Mouse (Mus musculus) liver, embryonic 14.5 days (tissue): ENCODE results near the gene Trmt1.

Source experiments
- CTCF ChIP-seq: IDR thresholded peaks from 2 replicates; pipeline ENCODE4 v1.5.1; 2016; ENCODE audit warnings: antibody characterized with exemption, low read depth, control low read depth
- EP300 ChIP-seq: IDR thresholded peaks from 2 replicates; pipeline ENCODE4 v1.6.1; 2016; ENCODE audit warnings: antibody characterized with exemption, low read depth

- TF ChIP-seq CTCF (no peak), EP300 (no peak)
Measured at GRCm38 (mm10) chr8:84733959-84734358, 47.9 kb downstream of the Trmt1 start.
